Mouse (Mus musculus) stomach, embryonic 16.5 days (tissue): ENCODE measurements around the gene Lrp2. TPM values are rescaled to one million over a fixed set of nuclear protein-coding genes. Genes with fewer than 3 reads are reported as not detected.

ENCODE experiments used
- ATAC-seq: fragments of 200-750 bp; cut with Nextera tagmentation; 2 replicates; pipeline ENCODE4 v1.8.0; 2017; ENCODE audit warnings: moderate number of reproducible peaks, moderate TSS enrichment; ENCODE audit not compliant: insufficient read depth, low FRiP score
- H3K27ac ChIP-seq: fragments of 300-500 bp; sonication (generic); 2 replicates; pipeline ENCODE4 v1.5.1; 2014; ENCODE audit warnings: low read length
- H3K27me3 ChIP-seq: fragments of 300-500 bp; sonication (generic); 2 replicates; pipeline ENCODE4 v1.6.1; 2014; ENCODE audit warnings: low read length, control low read depth, mixed read lengths; ENCODE audit not compliant: control insufficient read depth, insufficient read depth
- H3K36me3 ChIP-seq: fragments of 300-500 bp; sonication (generic); 2 replicates; pipeline ENCODE4 v1.6.1; 2014; ENCODE audit warnings: low read length; ENCODE audit not compliant: control insufficient read depth, insufficient read depth
- H3K4me1 ChIP-seq: fragments of 300-500 bp; sonication (generic); 2 replicates; pipeline ENCODE4 v1.6.1; 2014; ENCODE audit warnings: low read length, control low read depth, mixed read lengths; ENCODE audit not compliant: control insufficient read depth, insufficient read depth
- H3K4me2 ChIP-seq: fragments of 300-500 bp; sonication (generic); 2 replicates; pipeline ENCODE4 v1.6.1; 2014; ENCODE audit warnings: low read depth, low read length, mixed read lengths
- H3K4me3 ChIP-seq: fragments of 300-500 bp; sonication (generic); replicated peaks from 2 replicates; pipeline ENCODE4 v1.5.1; 2014; ENCODE audit warnings: mild to moderate bottlenecking, low read length
- H3K9ac ChIP-seq: fragments of 300-500 bp; sonication (generic); 2 replicates; pipeline ENCODE4 v1.6.1; 2014; ENCODE audit warnings: low read length
- H3K9me3 ChIP-seq: fragments of 300-500 bp; sonication (generic); replicated peaks from 2 replicates; pipeline ENCODE4 v1.6.1; 2016; ENCODE audit warnings: low read length, control low read depth; ENCODE audit not compliant: control insufficient read depth
- WGBS: fragments of 180-500 bp; shearing (Covaris S2); extraction: QIAGEN DNeasy Blood & Tissue Kit; methylation state at CpG from one replicate; pipeline ENCODE4 v1.1.7; 2014; 5-methylcytosine and 5-hydroxymethylcytosine counted together
- polyA plus RNA-seq: library from polyadenylated mRNA; unstranded; fragments of >200 nt; fragmentation: Nextera tagmentation; extraction: Ambion mirVana; gene quantifications from 2 replicates; pipeline ENCODE4 v1.2.1, GENCODE M21; 2015

Lrp2 gene
- polyA plus RNA-seq, 1 experiment from 2014 or later: 0.63 TPM

DNA sequence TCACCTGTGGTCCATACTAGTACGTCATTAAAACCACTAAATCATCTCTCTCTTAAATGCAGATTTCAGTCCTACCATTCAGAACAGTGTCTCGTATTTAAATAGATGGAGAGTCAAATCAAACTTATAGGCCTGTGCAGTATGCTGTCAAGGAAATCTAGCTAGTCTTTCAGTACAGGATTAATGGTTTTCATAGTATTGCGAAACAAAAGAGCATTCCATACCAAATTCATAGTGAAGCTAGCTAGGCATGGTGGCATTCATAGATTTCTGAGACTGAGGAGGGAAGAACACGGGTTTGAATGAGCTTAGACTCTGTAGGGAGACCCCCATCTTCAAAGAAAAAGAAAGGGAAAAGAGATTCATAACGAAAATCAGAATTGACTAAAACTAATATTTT lies 74.1 kb downstream of the Lrp2 start:
- no peaks in the 10 kb centered on the region for H3K27me3 ChIP-seq
- no peak overlapping the region for H3K9ac ChIP-seq
- WGBS: 77% methylated on average over 5 of the region's 5 CpGs
- no peak overlapping the region for H3K4me3 ChIP-seq
- H3K4me1 ChIP-seq: no peaks in the 10 kb centered on the region
- no peak for ATAC-seq
- H3K4me2 ChIP-seq: no peak overlapping the region
- H3K36me3 ChIP-seq: no peaks in the 10 kb centered on the region
- H3K9me3 ChIP-seq: no peaks in the 10 kb centered on the region
- H3K27ac ChIP-seq: no peak overlapping the region

DNA sequence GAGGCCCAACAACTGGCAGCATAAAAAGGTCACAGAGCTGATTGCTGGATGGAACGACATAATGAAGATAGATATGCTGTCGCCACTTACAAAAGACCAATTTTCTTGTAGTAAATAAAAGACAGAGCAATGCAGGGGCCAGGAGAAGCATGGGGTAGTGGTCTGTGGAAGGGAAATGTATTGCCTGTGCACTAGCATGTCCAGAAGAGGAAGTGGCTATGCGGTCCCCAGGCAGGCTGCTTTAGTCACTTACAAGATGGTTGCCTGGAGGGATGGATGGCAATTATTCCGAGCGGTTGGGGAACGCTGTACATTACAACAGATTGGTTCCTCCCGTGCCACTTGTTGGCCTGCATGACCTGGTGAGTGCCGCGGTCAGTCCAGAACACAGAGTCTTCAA lies 85.5 kb downstream of the Lrp2 start:
- no peaks in the 10 kb centered on the region for H3K9me3 ChIP-seq
- H3K4me1 ChIP-seq: no peaks in the 10 kb centered on the region
- 86% methylated on average over 9 of the region's 9 CpGs for WGBS
- no peaks in the 10 kb centered on the region for H3K27me3 ChIP-seq
- H3K9ac ChIP-seq: no peak overlapping the region
- ATAC-seq: no peak
- H3K36me3 ChIP-seq: no peaks in the 10 kb centered on the region
- no peak overlapping the region for H3K4me2 ChIP-seq
- H3K4me3 ChIP-seq: no peak overlapping the region
- no peak overlapping the region for H3K27ac ChIP-seq

DNA sequence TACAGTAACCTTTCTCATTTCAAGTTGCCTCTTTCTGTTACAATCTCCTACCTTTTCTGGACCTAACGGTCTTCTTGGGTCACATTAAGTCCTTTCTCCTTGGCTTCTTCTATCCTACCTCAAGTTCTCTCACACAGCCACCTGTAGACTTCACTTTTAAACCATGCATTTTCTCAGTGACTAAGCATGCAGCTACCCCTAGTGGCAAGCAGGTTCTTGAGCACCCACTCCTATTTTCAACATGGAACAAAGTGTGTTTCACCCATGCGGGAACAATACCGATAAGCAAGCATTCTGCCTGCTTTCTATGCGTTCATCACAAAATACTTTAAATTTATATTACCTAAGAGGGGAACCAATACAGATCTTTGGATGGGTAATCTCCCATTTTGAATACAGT lies 92.7 kb downstream of the Lrp2 start:
- Histone ChIP-seq H3K4me3 (no peak overlapping the region), H3K36me3 (no peaks in the 10 kb centered on the region), H3K27ac (no peak overlapping the region), H3K4me1 (no peaks in the 10 kb centered on the region), H3K27me3 (no peaks in the 10 kb centered on the region), H3K4me2 (no peak overlapping the region), H3K9ac (no peak overlapping the region), H3K9me3 (no peaks in the 10 kb centered on the region)
- WGBS: 74% methylated on average over 4 of the region's 4 CpGs
- no peak for ATAC-seq

DNA sequence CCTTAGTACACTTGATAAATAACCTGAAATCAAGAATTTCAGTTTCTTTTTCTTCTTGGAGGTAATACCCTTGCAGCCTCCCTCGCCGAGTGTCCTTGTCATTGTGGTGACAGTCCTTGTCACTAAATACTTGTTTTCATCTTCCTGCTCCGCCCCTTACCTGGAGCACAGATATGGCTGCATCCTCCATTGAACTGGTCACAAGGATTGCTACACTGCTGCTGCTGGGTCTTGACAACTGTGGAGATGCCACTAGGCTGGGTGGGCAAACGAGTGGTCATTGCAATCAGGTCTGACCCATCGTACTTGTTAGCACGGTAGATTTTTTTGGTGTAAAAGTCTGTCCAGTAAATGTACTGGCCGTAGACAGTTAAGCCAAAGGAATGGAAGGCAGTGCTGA lies 104.9 kb downstream of the Lrp2 start:
- H3K9ac ChIP-seq: no peak overlapping the region
- H3K36me3 ChIP-seq: no peaks in the 10 kb centered on the region
- WGBS: 88% methylated on average over 7 of the region's 7 CpGs
- H3K27ac ChIP-seq: no peak overlapping the region
- no peak overlapping the region for H3K4me2 ChIP-seq
- H3K4me1 ChIP-seq: no peaks in the 10 kb centered on the region
- H3K27me3 ChIP-seq: no peaks in the 10 kb centered on the region
- no peak overlapping the region for H3K4me3 ChIP-seq
- no peaks in the 10 kb centered on the region for H3K9me3 ChIP-seq
- no peak for ATAC-seq

DNA sequence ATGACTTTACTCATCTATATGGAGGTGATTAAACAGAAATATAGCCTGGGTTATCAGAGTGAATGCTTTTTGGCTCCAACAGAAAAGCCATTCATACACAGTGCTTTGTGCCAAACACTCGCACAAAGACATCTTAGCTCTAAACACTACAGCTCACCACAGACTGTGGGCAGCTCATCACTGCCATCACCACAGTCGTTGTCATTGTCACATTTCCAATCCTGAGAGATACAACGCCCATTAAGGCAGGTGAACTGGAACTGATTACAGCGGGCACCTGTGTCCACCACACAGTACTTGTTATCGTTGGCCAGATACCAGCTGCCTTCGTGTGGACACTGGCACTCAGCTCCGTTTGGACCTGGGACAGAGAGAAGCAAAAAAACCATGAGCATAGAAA lies 106.0 kb downstream of the Lrp2 start:
- Histone ChIP-seq H3K9ac (no peak overlapping the region), H3K4me1 (no peaks in the 10 kb centered on the region), H3K36me3 (no peaks in the 10 kb centered on the region), H3K4me3 (no peak overlapping the region), H3K9me3 (no peaks in the 10 kb centered on the region), H3K27me3 (no peaks in the 10 kb centered on the region), H3K4me2 (no peak overlapping the region), H3K27ac (no peak overlapping the region)
- 87% methylated on average over 7 of the region's 7 CpGs for whole genome bisulfite sequencing
- no peak for ATAC-seq

DNA sequence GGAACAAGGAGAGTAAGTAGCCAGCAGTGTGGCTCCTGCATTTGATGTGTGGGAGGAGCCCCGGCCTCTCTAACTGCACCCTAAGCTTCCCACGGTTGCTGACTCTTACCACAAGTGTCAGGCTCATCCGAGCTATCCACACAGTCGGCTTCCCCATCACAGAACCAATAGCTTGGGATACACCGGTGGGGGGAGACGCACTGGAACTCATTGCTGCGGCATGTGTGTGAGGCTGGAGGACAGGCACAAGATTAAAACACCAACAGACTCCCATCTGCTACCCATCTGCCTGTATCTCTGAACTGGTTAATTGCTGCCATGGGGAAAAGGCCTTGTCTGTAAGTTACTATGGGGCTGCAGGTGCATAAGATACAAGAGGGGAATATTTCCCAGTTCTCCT lies 109.0 kb downstream of the Lrp2 start:
- H3K27ac ChIP-seq: no peak overlapping the region
- no peak for ATAC-seq
- H3K36me3 ChIP-seq: no peaks in the 10 kb centered on the region
- H3K27me3 ChIP-seq: no peaks in the 10 kb centered on the region
- H3K4me1 ChIP-seq: no peaks in the 10 kb centered on the region
- H3K4me3 ChIP-seq: no peak overlapping the region
- H3K9me3 ChIP-seq: no peaks in the 10 kb centered on the region
- 87% methylated on average over 7 of the region's 7 CpGs for WGBS
- H3K9ac ChIP-seq: no peak overlapping the region
- no peak overlapping the region for H3K4me2 ChIP-seq

DNA sequence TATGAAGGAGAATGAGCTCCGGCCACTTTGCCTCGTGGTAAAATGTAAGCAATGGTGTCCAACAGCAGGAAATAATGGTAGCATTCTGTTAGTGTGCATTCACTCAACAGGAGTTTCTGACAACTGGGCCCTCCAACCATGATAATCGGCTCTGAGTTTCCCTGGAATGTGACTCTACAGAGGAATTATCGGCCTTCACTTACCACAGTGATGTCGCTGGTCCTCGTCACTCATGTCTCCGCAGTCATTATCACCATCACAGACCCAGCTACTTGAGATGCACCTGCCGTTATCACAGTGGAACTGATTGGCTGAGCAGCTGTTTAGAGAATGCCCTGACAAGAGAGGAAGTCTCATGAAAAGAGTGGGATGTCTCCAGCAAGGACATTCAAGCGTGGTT lies 110.7 kb downstream of the Lrp2 start:
- Histone ChIP-seq H3K9ac (no peak overlapping the region), H3K4me2 (no peak overlapping the region), H3K4me1 (no peaks in the 10 kb centered on the region), H3K36me3 (no peaks in the 10 kb centered on the region), H3K27me3 (no peaks in the 10 kb centered on the region), H3K9me3 (no peaks in the 10 kb centered on the region), H3K4me3 (no peak overlapping the region), H3K27ac (no peak overlapping the region)
- ATAC-seq: no peak
- 83% methylated on average over 9 of the region's 9 CpGs for WGBS

DNA sequence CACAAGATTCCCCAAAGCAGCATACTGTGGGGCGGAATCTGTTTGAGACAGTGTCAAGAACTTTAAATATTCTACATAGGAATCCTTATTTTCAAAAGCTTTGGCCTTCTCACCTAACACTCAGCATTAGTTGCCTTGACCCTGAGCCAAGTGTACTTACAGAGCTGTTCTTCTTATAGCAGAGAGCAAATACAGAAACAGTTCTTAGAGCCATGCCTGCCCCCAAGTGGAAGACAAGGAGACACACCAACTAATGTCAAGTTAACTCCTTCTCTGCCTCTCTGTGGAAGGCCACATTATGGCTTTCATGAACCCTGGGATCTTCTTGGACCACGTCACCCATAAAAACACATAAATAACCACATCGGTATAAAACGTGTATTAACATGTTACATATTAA lies 114.0 kb downstream of the Lrp2 start:
- no peak for ATAC-seq
- Histone ChIP-seq H3K9ac (no peak overlapping the region), H3K4me1 (no peaks in the 10 kb centered on the region), H3K36me3 (no peaks in the 10 kb centered on the region), H3K9me3 (no peaks in the 10 kb centered on the region), H3K4me3 (no peak overlapping the region), H3K4me2 (no peak overlapping the region), H3K27ac (no peak overlapping the region), H3K27me3 (no peaks in the 10 kb centered on the region)
- WGBS: 76% methylated on average over 4 of the region's 4 CpGs

DNA sequence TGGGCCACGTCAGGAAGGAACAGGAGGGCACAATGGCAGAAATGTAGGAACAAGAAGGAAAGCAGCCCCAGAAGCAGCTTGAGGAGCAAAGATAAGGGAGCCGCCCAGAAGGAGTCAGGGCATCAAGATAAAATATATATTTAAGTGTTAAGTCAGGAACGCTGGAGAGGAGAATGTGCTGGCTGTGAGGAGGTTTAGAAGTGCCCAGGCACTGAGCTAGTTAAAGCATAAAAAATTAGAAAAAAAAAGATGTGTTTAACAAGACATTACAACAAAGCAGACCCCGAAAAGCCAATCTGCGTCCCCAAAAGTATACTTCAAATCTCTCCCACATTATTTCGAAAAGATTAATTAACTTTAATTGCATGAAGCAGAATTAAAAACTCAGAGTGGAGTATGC lies 122.3 kb downstream of the Lrp2 start:
- no peak overlapping the region for H3K9ac ChIP-seq
- WGBS: 81% methylated on average over 6 of the region's 6 CpGs
- no peak overlapping the region for H3K4me2 ChIP-seq
- H3K4me3 ChIP-seq: no peak overlapping the region
- no peaks in the 10 kb centered on the region for H3K4me1 ChIP-seq
- no peaks in the 10 kb centered on the region for H3K36me3 ChIP-seq
- H3K27ac ChIP-seq: no peak overlapping the region
- ATAC-seq: no peak
- H3K9me3 ChIP-seq: no peaks in the 10 kb centered on the region
- H3K27me3 ChIP-seq: no peaks in the 10 kb centered on the region

DNA sequence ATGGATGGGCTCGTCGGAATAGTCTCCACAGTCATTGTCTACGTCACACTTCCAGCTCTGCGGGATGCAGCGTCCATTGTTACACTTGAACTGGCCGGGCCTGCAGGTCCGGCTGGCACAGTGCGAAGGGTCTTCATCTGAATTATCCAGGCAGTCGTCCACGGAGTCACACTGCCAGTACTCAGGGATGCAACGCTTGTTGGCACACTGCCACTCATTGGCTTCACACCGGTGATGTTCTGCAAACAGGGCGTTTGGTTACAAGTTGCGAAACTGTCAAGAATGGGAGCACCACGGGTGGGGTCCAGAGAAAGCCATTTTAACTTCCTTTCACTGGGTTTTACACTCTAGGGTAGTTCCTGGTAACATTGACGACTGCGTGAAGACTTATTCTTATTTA lies 126.4 kb downstream of the Lrp2 start:
- no peak overlapping the region for H3K4me3 ChIP-seq
- H3K4me1 ChIP-seq: no peaks in the 10 kb centered on the region
- no peaks in the 10 kb centered on the region for H3K36me3 ChIP-seq
- no peak for ATAC-seq
- H3K9me3 ChIP-seq: no peaks in the 10 kb centered on the region
- no peak overlapping the region for H3K9ac ChIP-seq
- H3K27ac ChIP-seq: no peak overlapping the region
- WGBS: 87% methylated on average over 17 of the region's 17 CpGs
- no peak overlapping the region for H3K4me2 ChIP-seq
- no peaks in the 10 kb centered on the region for H3K27me3 ChIP-seq
